Mouse (Mus musculus): ENCODE results near the gene Ttc28.
"Not testable (repeated sequence)": the region's sequence is repeated elsewhere in the genome, so short reads cannot be mapped to it uniquely, and the experiment has no call there.

Ttc28 gene

GRCm38 (mm10) chr5:111256181-111256580 lies 376.6 kb downstream of the Ttc28 start:
- no peak for DNase-seq

- peak; percentile 89 for DNase-seq
Observed at GRCm38 (mm10) chr5:111257127-111257526, 377.5 kb downstream of the Ttc28 start.

- not testable (repeated sequence) for DNase-seq
Observed at GRCm38 (mm10) chr5:111261162-111261561, 381.6 kb downstream of the Ttc28 start.

- DNase-seq = peak; percentile 55
Observed at GRCm38 (mm10) chr5:111261733-111262573, 382.4 kb downstream of the Ttc28 start.

- peak; percentile 76 for DNase-seq
Observed at GRCm38 (mm10) chr5:111262574-111263239, 383.1 kb downstream of the Ttc28 start.

- DNase-seq = peak; percentile 49
Observed at GRCm38 (mm10) chr5:111263370-111263769, 383.8 kb downstream of the Ttc28 start.

- DNase-seq = peak; percentile 46
Observed at GRCm38 (mm10) chr5:111264488-111264887, 384.9 kb downstream of the Ttc28 start.

- peak; percentile 21 for DNase-seq
Observed at GRCm38 (mm10) chr5:111266658-111267057, 387.1 kb downstream of the Ttc28 start.

- peak; percentile 56 for DNase-seq
Observed at GRCm38 (mm10) chr5:111267100-111267499, 387.5 kb downstream of the Ttc28 start.

- DNase-seq = no peak
Observed at GRCm38 (mm10) chr5:111268852-111269251, 389.2 kb downstream of the Ttc28 start.

- peak; percentile 92 for DNase-seq
Observed at GRCm38 (mm10) chr5:111269613-111270205, 390.1 kb downstream of the Ttc28 start.

- no peak for DNase-seq
Observed at GRCm38 (mm10) chr5:111270246-111271002, 390.8 kb downstream of the Ttc28 start.

- peak; percentile 94 for DNase-seq
Observed at GRCm38 (mm10) chr5:111273589-111273988, 394.0 kb downstream of the Ttc28 start.

GRCm38 (mm10) chr5:111274948-111275347 lies 395.3 kb downstream of the Ttc28 start:
- no peak for DNase-seq

- DNase-seq = peak; percentile 26
Observed at GRCm38 (mm10) chr5:111284420-111285175, 405.0 kb downstream of the Ttc28 start.

- no peak for DNase-seq
Observed at GRCm38 (mm10) chr5:111287571-111287970, 408.0 kb downstream of the Ttc28 start.

- peak; percentile 34 for DNase-seq
Observed at GRCm38 (mm10) chr5:111288486-111288885, 408.9 kb downstream of the Ttc28 start.

GRCm38 (mm10) chr5:111290071-111290470 lies 410.5 kb downstream of the Ttc28 start:
- DNase-seq = peak; percentile 5

- DNase-seq = no peak
Observed at GRCm38 (mm10) chr5:111291639-111292038, 412.0 kb downstream of the Ttc28 start.

- DNase-seq = no peak
Observed at GRCm38 (mm10) chr5:111297801-111298200, 418.2 kb downstream of the Ttc28 start.

GRCm38 (mm10) chr5:111298706-111299105 lies 419.1 kb downstream of the Ttc28 start:
- DNase-seq = no peak

- no peak for DNase-seq
Observed at GRCm38 (mm10) chr5:111300776-111301175, 421.2 kb downstream of the Ttc28 start.

Measured in kidney, postnatal 10 days (tissue).